Mouse (Mus musculus): Measurements from ENCODE around the gene Enpp1.

- no peak for TF ChIP-seq CTCF (IDR thresholded peaks at IDR 0.05; ENCODE audit: low read depth)
- TF ChIP-seq EP300 (IDR thresholded peaks at IDR 0.05; ENCODE audit: low read depth): no peak
Measured at GRCm38 (mm10) chr10:24590546-24590945, 121.4 kb downstream of the Enpp1 start.

Measured in liver, postnatal 0 days (tissue).